Mouse (Mus musculus): Measurements from ENCODE around the gene Gm17359. TPM values are rescaled to one million over a fixed set of nuclear protein-coding genes. Genes with fewer than 3 reads are reported as not detected.
"Not testable (repeated sequence)": the region's sequence is repeated elsewhere in the genome, so short reads cannot be mapped to it uniquely, and the experiment has no call there.

Gene Gm17359
- total RNA-seq, 2 experiments from 2014 or later: not detected

DNA sequence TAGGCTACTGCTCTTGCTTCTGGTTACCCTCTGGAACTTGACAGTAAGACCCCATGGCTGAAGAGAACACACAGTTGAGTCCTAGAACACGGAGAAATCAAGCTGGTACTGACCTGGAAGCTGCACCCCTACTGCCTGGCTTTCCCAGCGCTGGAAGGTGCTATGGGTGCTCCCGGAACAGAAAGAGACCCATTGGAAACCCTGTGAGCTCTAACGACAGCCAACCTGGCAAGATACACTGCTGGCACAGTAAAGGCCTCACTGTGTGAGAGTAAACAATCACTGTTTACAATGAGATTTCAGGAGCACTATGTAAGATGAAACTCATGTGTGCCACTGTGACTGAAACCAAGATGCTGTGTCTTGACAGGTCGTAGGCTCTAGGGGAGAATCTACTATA, 78.6 kb downstream of the Gm17359 start:
- no peak for DNase-seq (ENCODE audit: low spot score)

DNA sequence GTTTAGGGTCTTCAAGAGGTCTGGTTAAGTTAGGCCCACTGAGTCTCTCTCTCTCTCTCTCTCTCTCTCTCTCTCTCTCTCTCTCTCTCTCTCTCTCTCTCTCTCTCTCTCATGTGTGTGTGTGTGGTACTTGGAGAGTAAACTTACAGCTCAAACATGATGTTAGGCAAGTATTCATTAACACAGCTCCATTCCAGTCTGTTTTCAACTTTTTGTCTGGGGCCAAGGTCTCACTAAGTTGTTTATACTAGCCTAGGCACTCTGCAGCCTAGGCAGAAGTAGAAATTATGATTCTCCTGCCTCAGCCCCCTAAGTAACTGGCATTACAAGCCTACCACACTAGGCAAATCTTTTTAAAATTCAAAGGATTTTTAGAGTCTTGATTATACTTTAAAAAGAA, 79.5 kb downstream of the Gm17359 start:
- DNase-seq (ENCODE audit: low spot score): no peak

DNA sequence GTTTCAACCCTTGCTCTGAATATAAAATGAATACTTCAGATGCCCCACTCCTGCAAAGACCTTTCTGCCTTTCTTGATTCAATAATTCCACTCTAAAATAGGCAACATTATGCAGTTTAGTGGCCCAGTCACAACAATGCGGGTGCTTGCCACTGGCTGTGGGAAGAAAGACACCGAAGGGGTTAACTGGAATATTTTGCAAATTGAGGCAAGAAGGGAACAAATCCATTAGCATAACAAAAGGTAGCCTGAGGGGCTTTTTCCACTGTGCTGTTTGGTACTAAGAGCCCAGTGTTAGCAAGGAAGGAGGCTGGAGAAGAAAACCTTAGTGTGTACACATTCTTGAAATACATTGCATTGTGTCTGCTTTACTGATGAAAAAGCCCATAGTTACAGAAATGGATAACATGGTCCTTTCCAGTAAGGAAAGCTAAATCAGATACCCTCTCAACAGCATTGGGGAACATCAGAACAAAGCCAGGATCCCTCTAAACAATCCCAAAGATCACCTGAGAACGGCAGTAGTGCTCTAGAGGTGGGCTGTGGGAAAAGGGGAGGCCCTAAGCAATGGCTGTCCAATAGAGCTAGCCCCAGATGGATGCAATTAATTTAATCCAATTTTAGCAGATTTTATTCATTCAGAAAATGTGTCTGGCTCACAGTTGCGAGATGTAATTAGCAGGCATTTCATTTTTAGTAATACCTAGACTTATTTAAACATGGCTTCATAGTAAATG, 80.7 kb downstream of the Gm17359 start:
- no peak for DNase-seq (ENCODE audit: low spot score)

DNA sequence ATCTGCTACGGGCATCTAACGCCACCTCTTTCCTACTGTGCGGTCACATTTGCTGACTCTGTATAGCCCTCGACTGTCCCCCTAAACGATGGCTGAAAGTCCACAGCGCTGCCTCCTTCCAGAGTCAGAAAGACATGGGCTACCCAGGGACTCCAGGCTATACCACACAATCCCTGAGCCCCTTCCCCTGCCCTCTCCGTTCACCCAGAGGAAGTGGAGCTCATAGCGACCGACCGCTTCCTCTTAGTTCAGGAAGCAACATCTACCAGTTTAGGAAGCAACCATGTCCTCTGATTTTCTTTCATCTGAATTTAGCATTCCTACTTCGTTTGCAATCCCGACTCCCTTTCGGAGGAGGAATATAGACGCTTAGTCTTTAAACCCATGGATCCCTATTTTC, 82.5 kb downstream of the Gm17359 start:
- DNase-seq (ENCODE audit: low spot score): no peak

DNA sequence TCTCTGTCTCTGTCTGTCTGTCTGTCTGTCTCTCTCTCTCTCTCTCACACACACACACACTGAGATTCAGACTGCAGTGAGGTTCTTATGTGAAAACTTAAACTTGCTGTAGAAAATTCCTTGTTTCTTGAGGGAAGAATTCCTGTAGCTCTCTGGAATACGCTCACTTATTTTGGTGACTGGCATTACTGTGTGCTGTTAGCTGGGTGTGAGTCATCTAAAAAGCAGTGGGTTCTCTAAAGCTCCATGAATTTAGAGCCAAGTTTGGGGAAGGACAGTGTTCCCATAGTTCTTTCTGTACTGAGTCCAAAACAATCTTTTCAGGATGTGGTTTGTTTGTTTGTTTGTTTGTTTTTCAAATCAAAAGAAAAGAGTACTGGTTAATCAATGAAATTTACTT, 89.0 kb downstream of the Gm17359 start:
- no peak for DNase-seq (ENCODE audit: low spot score)

DNA sequence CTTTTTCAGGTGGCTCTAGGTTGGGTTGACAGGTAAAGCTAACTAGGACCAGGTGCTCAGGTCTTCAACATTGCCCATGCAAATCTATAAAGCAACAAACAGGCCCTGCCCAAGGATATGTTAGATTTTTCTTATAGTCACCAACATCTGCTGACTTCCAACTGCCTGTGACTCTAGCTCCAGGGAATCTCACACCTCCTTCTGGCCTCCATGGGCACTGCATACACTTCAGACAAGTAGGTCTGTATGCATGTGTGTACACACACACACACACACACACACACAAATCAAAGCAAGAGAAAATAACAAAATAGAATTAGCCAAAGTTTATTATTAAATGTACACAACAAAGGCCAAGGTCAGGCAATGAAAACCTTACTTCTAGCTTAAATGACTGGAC, 97.1 kb downstream of the Gm17359 start:
- no peak for DNase-seq (ENCODE audit: low spot score)

DNA sequence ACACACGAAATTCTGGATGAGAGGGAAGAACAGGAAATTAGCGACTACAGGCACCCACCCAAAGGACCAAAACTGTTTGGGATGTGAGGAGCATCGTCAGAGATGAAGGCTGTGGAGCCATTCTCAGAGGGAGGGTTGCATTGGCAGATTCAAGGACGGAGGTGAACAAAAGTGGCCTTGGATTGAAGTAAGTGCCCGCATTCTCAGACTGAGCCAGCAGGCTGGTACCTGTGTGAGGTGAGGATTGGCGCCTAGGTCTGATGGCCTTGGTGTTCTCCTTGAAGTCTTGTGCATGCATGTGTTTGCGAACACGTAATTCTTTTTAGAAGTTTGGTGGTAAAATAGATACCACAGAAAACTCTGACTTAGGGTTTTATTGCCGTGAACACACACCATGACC, 98.0 kb downstream of the Gm17359 start:
- DNase-seq (ENCODE audit: low spot score): no peak

DNA sequence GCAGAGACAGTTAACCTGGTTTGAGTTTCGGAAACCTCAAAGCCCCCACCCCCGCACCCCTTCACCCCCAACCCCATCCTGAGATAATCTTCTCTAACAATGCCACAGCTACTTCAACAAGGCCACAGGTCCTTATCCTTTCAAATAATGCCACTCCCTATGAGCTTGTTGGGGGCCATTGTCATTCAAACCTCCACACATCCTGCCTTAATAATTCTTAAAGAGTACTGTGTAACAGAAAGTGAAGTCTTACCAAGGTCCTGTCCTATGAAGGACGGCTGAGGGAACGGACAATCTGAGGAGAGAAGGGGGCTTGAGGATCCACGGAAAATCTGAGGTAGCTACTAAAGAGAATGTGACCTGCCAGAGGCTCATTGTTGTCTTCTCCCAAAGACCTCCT, 98.5 kb downstream of the Gm17359 start:
- DNase-seq (ENCODE audit: low spot score): no peak

DNA sequence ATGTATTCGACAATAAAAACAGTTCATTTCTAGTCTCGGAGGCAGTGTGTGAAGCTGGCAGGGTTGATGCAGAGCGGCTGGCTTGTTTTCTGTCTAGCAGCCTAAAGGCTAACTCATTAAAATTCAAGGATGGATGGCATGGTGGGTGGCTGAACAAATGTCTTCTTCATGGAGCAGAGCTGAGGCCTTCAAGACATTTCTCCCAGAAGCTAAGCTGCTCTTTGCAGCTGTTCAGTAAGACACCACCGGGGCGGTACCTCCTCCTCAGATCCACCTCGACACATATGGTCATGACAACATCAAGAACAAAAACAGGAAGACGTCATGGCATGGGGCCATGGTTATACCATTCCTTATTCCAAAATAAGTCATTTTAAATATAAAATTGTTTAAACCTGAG, 99.7 kb downstream of the Gm17359 start:
- no peak for DNase-seq (ENCODE audit: low spot score)

DNA sequence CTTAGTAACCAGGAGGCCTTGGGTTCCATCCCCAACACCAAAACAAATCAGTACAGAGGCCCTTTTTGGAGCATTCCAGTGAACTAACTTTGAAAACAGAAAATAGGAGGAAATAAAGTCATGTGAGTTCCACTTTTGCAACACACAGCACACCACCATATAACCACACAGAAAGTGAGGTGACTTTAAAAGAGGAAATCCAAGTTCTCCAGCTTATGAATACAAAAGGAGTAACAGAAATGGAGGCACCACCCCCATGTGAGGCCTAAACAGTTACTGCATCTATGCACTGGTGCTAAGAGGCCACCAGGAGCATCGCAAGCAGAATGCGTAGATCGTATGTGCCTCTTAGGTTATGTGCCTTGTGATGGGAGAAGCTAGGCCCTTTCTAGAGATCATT, 101.8 kb downstream of the Gm17359 start:
- DNase-seq (ENCODE audit: low spot score): no peak

DNA sequence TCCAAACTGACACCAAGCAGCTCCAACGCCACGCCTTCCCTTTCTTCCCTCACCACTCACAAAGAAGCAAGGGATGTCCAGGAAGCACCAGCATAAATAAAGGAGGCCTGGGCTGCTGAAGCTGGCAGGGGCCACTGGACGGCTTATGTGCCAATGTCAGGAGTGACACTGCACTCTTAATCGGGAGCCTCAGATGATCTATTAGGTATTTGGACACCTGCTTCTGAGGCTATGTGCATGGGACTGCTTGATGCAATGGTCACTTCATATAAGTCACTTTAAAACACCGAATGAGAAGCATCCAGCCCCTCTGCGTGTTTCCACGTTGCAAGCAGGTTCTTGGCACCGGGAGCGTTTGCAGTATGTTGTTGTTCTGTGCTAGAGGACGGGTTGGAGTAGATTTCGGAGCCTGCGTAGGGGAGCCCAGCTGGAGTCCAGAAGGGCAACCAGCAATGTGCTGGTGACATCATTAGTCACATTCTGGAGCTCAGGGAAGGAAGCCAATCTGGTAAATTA, 104.6 kb downstream of the Gm17359 start:
- DNase-seq (ENCODE audit: low spot score): no peak

DNA sequence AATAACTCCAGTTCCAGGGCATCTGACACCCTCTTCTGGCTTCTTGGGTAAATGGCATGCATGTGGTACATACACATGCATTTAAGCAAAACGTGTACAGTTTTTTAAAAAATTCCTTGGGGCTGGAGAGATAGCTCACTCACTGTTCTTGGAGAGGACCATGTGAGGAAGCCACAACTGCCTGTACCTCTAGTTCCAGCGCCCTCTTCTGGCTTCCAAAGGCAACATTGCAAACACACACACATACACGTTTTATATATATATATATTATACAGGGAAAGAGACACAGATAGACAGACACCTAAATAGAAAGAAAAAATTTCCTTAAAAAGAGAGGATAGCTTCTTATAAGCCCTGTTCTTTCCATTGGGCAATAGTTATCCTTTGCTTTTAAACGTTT, 107.4 kb downstream of the Gm17359 start:
- no peak for DNase-seq (ENCODE audit: low spot score)

DNA sequence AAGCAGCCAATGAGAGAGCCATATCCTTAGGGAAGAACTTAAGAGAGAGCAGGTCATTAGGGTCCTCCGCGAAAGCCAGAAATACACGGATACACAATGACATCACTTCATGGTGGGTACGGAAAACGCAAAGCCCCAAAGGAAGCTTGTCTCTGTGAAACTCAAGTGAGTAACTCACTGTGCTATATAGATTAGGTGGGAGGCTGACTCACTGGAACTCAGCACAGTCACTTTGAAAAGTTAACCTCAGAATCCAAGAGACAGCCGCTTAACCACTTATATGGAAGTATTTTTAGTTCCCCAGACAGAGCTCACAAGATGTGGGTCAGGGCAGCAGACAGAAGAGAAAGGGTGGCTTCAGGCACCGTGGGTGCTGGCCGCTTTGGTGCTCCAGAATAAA, 108.6 kb downstream of the Gm17359 start:
- no peak for DNase-seq (ENCODE audit: low spot score)

DNA sequence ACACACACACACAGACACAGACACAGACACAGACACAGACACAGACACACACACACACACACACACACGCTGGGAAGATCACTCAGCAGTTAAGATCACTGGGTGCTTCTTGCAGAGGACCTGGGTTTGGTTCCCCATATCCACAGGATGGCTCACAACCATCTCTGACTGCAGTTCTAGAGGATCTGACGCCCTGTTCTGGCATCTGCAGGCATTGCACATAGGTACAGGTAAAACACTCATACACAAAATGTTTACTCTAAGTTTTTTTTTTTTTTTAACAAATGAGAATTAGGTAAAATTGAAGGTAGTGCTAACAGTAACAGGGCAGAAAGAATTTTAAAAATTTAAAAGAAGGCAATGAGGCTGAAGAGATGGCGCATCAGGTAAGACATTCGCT, 109.7 kb downstream of the Gm17359 start:
- DNase-seq (ENCODE audit: low spot score): no peak

DNA sequence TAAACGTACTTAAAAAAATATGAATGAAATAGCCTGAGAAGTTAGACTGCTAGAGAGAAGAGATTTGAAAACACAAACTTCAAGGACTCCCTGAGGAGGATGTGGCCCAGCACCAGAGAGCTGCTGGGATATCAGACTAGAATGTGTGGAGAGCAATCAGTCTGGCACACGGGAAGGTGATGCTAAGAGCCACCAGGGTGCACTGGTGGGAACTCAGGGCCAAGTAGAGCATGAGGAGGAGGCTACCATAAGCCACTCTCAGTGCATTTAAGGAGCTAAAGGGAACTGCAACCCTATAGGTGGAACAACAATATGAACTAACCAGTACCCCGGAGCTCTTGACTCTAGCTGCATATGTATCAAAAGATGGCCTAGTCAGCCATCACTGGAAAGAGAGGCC, 110.2 kb downstream of the Gm17359 start:
- DNase-seq (ENCODE audit: low spot score): not testable (repeated sequence)

DNA sequence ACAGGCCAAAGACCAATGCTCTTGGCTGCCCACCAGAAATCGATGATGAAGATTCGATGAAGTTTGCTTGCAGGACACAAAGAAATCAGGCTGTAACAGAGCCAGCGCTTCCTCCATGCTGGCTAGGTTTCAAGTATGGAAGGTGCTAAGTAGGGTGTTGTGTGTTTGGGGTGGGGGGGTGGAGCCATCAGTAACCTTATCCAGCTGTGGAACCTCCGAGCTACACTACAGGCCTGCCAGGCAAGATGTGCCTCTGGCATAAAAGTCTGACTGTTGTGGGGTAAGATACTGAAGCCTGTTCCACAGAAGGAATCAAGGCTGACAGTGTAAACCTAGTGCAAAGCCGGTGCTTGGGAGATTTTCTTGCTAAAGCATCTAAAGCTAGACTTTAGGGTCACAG, 112.0 kb downstream of the Gm17359 start:
- no peak for DNase-seq (ENCODE audit: low spot score)

DNA sequence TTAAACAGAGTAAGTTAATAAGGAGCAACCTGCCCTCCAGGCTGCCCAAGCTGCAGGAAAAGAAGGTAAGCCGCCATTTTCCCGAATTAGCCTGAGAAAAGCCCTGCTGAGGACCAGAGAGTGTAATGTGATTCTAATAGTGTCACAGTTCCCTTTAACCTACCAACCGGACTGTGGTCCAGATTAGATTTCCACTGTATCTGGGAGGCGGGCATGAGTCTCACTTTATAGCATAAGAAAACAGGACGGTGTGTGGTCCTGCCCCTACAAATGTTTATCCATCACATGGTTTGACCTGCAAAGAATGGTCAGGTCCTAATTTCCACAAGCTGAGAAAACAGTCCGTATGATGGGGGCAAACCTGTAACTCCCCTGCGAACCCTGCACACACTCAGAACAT, 112.9 kb downstream of the Gm17359 start:
- DNase-seq (ENCODE audit: low spot score): no peak

DNA sequence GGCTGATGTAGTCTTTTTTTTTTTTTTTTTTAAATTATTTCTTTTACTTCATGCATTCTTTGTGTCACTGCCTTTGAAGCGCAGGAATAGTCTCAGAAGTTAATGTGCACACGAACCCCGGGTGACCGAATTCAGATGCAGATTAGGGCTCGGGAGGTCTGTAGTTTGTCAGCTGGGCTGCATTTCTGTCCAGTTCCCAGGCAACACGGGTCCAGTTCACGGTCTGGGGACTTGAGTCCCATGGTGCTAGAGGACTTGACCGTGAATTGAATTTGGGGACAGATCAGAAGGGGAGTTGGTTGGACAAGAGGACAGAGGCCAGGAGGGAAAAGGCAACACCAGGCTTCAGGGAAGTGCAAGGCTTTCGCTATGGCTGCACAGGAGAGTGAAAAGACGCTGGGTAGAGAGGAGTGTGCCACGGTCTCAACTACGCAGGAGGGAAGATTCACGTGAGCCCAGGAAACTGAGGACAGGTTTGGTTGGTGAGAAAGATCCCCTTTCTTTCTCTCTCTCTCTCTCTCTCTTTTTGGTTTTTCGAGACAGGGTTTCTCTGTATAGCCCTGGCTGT, 116.3 kb downstream of the Gm17359 start:
- no peak for DNase-seq (ENCODE audit: low spot score)

DNA sequence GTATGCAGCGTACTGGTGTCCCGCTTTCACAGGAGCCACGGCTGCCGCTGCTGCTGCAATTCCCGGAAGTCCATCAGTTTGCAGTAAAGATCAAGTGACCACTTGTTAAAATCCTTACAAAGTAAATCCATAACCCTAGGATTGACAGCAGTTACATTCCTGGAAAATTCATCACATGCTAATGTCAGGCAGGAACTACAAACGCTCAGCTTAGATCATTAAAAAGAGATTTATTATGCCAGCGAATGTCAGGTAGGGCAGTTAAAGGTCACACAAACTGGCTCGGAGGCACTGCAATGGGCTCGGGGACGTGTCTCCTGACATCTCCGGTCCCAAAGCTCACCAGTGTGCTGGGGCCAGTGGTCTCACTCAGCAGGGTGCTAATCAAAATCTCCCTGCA, 119.3 kb downstream of the Gm17359 start:
- no peak for DNase-seq (ENCODE audit: low spot score)

DNA sequence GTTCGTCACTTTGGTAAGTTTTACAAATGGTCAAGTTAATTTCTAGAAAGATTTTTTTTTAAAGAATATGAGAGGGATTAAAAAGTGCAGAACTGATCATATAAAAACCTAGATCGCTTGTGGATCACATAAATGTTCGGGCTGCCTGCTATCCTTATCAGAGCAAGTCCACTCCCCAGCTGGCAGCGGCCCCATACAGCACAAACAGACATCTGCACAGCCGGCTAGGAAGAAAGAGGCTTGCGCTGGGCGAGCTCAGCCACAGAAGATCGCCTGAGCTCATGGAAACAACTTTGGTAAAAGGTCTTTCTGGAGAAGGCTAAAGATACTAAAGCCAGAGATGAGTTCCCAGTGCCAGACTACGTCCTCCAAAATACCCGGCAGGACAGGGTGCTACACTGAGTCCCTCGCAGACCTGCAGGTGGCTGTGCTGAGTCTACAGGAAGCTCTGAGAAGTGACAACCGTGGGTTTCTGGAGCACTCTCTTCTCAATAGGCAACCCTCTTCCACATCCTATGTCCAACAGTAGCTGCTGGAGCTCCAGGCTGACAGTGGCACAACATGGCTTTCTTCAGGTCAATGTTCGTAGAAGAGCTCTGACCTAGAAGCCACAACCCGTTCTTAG, 122.3 kb downstream of the Gm17359 start:
- no peak for DNase-seq (ENCODE audit: low spot score)

DNA sequence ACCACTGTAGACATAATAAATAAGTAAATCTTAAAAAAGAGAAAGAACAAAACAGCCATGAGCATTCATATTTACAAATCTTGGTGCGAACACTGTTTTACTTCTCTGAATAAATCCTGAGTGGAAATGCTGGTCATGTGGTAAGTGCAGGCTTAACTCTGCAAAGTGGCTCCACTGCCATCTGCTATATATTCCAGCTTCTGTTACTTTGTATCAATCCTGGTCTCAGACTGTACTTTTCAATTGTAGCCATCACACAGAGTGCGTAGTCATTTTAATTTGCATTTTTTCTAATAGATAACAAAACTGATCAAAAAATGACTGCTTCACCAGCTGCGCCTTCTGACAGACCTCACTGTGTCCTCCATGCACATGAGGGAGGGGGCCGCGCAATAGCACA, 133.0 kb downstream of the Gm17359 start:
- DNase-seq (ENCODE audit: low spot score): no peak

DNA sequence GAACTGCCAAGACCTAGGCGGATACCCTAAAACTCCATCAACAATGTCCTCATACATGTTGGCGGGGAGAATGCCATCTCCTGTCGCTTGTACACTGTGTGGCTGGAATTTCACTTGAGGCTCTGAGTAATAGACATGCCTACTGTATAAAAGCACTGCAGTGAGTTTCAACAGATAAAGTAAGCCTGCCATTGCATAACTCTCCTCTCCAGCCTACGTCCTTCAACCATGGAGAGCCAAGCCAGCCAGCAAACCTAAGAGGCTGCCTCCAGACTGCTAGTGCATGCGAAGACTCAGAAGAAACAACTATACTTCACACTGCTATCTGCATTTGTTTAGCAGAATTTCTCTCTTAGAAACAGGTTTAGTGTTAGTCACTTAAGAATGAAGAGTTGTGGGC, 135.9 kb downstream of the Gm17359 start:
- no peak for DNase-seq (ENCODE audit: low spot score)

DNA sequence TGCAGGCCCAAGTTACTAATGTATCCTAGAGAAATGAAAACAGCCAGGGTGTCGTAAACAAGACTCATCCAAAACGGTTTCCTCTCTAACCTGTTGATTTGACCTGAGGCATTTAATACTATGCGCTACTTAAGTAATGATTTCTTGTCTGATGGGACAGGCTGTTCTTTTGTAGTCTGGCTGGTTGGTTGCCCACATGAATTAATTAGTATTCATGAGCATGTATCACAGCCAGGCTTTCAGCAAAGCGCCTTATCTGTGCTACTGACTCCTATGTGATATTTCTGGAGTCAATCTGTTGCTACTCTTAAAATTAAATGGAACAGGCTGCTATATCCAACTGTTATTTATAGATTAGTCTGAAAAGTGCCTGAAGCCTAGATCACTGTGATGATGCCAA, 138.4 kb downstream of the Gm17359 start:
- peak; percentile 42 for DNase-seq (ENCODE audit: low spot score)

Measured in gastrocnemius, adult 18-20 months (tissue).